Mouse (Mus musculus): ENCODE data around the gene Cic.
A peak's percentile ranks its signal among the peaks of the same experiment; 100 is the strongest.
"Not testable (repeated sequence)": the region's sequence is repeated elsewhere in the genome, so short reads cannot be mapped to it uniquely, and the experiment has no call there.

Cic gene

GRCm38 (mm10) chr7:25244562-25245369 is 22.7 kb upstream of the Cic start:
- no peak for DNase-seq (ENCODE audit: low spot score)

GRCm38 (mm10) chr7:25246079-25246758 is 21.3 kb upstream of the Cic start:
- DNase-seq (ENCODE audit: low spot score), result peak; percentile 80

GRCm38 (mm10) chr7:25246759-25247137 is 20.8 kb upstream of the Cic start:
- DNase-seq (ENCODE audit: low spot score), result peak; percentile 62

- no peak for DNase-seq (ENCODE audit: low spot score)
Observed at GRCm38 (mm10) chr7:25247498-25247897, 20.0 kb upstream of the Cic start.

- DNase-seq (ENCODE audit: low spot score), result peak; percentile 87
Observed at GRCm38 (mm10) chr7:25248018-25248647, 19.4 kb upstream of the Cic start.

GRCm38 (mm10) chr7:25248846-25249313 is 18.6 kb upstream of the Cic start:
- DNase-seq (ENCODE audit: low spot score), result no peak

DNA sequence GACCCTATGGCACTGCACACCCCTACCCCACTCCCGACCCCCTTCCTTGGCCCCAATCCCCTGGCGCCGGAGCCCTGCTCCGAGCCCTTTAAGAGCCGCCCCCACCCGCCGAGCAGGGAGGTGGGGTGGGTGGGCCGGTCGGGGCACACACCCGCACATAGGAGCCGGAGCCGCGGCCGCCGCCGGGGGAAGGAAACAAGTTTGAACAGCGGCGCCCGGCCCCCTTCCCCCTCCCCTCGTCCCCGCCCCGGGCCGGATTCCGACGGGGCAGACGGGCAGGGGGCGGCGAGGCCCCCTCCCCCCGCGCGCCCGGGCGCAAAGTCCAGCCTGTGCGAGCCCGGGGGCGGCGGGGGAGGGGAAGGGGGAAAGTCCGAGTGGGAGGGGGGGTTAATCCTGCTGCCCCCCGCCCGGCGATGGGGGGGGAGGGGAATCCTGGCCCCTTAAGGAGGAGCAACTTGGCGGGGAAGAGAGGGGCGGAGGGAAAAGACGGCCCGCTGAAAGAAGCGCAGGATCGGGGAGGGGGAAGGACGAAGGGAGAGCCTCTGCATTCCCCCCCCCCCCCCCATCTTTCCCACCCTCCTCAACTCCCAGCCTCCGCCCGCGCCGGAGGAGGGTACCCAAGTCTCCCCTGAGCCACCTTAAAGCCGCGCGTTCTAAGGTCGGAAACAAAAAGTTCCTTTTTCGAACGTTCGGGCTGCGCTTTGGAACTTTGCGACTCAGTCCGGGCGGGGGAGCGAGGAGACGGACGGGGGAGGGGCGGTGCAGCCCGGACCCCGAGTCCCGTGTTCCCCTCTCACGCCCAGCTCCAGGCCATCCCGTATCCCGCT is 18.0 kb upstream of the Cic start:
- peak; percentile 76 for DNase-seq (ENCODE audit: low spot score)

GRCm38 (mm10) chr7:25250141-25250972 is 17.1 kb upstream of the Cic start, which contains the start of gene Erf:
TSS of gene Erf (minus strand) at chr7:25250761.
- peak; percentile 98 for DNase-seq (ENCODE audit: low spot score)

- DNase-seq (ENCODE audit: low spot score), result no peak
Observed at GRCm38 (mm10) chr7:25251071-25251791, 16.3 kb upstream of the Cic start.

GRCm38 (mm10) chr7:25251822-25252221 is 15.7 kb upstream of the Cic start:
- no peak for DNase-seq (ENCODE audit: low spot score)

DNA sequence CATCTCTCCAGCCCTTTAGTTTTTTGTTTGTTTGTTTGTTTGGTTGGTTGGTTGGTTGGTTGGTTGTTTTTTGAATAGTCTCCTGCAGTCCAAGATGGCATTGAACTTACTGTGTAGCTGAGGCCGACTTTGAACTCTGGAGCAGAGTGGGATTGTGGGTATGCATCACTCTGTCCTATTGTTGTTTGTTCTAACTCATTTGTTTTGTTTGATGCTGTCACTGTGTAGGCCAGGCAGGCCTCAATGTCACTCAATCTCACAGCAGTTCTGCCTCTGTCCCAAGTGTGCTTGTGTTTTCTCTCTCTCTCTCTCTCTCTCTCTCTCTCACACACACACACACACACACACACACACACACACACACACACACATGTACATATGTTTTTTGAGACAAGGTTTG is 5.6 kb upstream of the Cic start:
- DNase-seq (ENCODE audit: low spot score), result no peak

DNA sequence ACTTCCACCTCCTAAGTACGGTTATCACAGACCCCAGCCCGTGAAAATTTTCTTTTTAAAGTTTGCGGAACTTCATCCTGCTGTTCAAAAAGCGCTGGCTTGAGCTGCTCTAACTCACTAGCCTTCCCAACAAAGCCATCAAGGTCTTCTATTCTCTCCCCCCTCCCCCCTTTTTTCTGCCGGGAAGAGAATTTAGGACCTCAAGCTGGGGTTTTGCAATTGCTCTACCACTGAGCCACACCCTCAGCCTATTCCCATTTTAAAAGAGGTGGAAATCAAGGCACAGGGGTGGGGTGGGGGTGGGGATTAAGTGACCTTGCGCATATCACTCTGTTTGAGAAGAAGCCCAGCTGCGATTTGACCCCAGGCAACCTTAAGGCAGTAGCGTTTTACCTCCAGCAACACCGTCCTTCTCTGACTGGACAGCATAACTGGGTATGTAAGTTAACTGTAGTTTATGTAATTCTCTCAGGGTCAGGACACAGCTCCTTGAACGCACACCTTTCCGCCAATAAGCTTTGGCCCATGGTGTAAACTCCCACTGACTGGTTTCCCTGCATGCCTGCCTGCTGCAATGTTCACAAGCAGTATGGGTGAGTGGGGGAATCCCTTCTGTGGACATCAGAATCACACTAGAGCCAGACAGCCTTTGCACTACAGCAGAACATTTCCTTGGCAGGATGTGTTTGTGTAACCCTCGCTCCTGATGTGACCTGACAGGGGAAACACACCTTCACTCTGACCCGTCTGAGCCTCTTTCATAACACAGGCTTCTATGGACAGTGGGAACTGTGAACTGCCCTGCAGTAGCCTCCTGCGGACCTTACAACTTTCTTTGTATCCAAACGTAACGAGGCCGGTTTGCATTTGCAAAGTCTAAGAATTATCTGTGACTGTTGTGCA is 3.3 kb upstream of the Cic start:
- DNase-seq (ENCODE audit: low spot score), result no peak

GRCm38 (mm10) chr7:25265743-25266142 is 1.8 kb upstream of the Cic start:
- DNase-seq (ENCODE audit: low spot score), result not testable (repeated sequence)

DNA sequence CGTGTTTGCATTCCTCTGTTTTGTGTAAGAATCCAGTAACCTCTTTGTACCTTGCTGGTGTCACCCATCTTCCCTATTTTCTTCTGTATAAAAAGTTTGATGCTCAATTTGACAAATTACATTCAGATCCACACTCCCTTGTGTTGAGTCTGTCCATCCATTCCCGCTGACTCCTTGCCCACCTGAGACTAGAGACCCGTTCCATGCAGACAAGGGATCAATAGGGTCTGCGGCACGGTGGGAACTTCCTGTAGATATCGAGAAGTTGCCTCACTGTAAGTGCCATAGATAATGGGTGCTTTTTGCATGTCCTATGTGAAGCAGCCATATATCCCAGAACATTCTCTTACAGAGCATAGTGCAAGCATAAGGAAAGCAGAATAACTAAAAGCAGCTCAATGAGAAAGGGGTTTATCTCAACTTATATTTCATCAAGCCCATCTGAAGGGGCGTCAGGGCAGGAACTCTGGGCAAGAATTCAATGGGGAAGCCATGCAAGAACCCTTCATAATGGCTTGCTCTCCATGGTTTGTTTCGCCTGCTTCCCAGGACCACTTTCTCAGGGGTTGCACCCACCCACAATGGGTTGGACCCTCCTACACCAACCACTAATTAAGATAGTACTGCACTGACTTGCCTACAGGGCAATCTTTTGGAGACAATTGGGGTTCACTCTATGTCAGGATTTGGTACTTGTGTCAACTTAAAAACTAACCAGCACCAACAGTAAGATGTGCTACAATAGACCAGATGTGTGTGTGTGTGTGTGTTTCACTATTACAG is 1.1 kb upstream of the Cic start:
- no peak for DNase-seq (ENCODE audit: low spot score)

- DNase-seq (ENCODE audit: low spot score), result peak; percentile 100
Observed at GRCm38 (mm10) chr7:25267751-25268463, 403 bp downstream of the Cic start.

DNA sequence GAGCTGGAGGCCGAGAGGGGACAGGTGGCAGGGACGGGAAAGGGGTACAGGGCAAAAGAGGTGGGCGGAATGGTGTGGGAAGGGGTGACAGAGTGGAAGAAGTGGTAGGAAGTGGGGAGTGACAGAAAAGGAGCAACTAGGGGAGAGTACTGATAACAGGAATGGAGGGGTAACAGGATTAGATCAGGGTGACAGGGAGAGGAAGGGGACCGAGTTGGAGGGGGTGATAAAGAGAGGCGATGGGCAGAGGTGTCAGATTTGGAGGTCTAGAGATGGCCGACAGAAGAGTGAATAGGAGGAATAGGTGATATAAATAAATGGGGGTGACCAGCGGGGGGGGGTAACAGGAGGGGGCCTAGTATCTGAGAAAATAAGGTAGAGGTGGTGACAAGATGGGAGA is 1.1 kb downstream of the Cic start:
- no peak for DNase-seq (ENCODE audit: low spot score)

DNA sequence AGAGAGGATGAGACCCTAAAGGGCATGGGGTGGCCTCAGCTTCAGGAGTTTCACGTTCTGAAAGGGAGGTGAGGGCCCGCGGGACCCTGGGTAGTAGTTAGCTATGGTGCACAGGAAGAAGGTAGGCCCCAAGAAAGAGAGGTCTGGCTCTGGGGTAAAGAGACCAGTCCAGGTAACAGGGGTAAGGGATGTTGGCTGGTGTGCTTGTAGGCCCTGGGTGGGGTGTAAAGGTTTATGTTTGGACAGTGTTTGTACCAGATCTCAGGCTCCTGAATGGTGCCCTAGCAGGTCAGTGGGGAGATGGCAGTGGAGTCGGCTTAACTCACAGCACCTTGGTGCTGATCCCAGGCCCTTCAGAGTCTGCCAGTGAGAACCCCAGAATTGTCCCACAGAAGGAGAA is 1.5 kb downstream of the Cic start:
- peak; percentile 24 for DNase-seq (ENCODE audit: low spot score)
